Mouse (Mus musculus) G1E-ER4 (cell line): ENCODE measurements around the gene Dpyd. TPM values are rescaled to one million over a fixed set of nuclear protein-coding genes. Genes with fewer than 3 reads are reported as not detected.

Experiments
- GATA1 ChIP-seq: IDR thresholded peaks from one replicate; pipeline ENCODE4 v1.8.0; 2012; ENCODE audit warnings: low read length, inconsistent platforms
- polyA plus RNA-seq: library from polyadenylated mRNA; stranded (reverse); fragments of >175 nt; gene quantifications from 2 replicates; pipeline ENCODE4 v1.2.3, GENCODE M21; 2012

Gene Dpyd
- polyA plus RNA-seq, 1 experiment: not detected

DNA sequence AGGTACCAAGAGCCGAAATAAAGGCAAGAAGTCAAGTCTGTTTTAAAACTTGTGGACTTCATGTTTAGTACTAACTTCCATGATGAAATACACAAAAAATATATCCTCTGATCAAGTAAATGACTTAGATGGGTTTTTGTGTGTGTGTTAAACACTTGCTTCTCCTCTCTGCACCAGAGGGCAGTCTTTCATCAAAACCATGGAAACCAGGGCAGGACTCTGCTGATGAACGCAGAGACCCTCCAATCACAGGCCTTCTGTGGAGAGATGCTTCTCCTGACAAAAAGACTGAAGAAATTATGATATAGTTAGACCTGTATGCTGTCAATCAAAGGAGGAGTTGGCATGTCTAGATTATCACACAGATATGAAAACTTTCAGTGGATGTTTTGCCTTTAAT, 905.8 kb downstream of the Dpyd start:
- TF ChIP-seq GATA1: no peak
